Mouse (Mus musculus) neural tube, embryonic 13.5 days (tissue): Measurements from ENCODE around the gene Nxpe3. TPM values are rescaled to one million over a fixed set of nuclear protein-coding genes. Genes with fewer than 3 reads are reported as not detected.

ENCODE experiments used
- ATAC-seq: fragments of 200-750 bp; cut with Nextera tagmentation; 2 replicates; pipeline ENCODE4 v1.8.0; 2017; ENCODE audit warnings: low read depth, mild to moderate bottlenecking, moderate TSS enrichment, moderate library complexity
- H3K27ac ChIP-seq: fragments of 300-500 bp; sonication (generic); replicated peaks from 2 replicates; pipeline ENCODE4 v1.5.1; 2015; ENCODE audit warnings: moderate library complexity, mild to moderate bottlenecking, inconsistent platforms
- H3K27me3 ChIP-seq: fragments of 300-500 bp; sonication (generic); 2 replicates; pipeline ENCODE4 v1.6.1; 2015; ENCODE audit warnings: mild to moderate bottlenecking, inconsistent platforms
- H3K36me3 ChIP-seq: fragments of 300-500 bp; sonication (generic); 2 replicates; pipeline ENCODE4 v1.6.1; 2015; ENCODE audit warnings: mild to moderate bottlenecking, inconsistent platforms
- H3K4me1 ChIP-seq: fragments of 300-500 bp; sonication (generic); replicated peaks from 2 replicates; pipeline ENCODE4 v1.6.1; 2015; ENCODE audit warnings: inconsistent platforms
- H3K4me2 ChIP-seq: fragments of 300-500 bp; sonication (generic); 2 replicates; pipeline ENCODE4 v1.6.1; 2015; ENCODE audit warnings: inconsistent platforms, mild to moderate bottlenecking, moderate library complexity
- H3K4me3 ChIP-seq: fragments of 300-500 bp; sonication (generic); 2 replicates; pipeline ENCODE4 v1.5.1; 2015; ENCODE audit warnings: mild to moderate bottlenecking, inconsistent platforms
- H3K9ac ChIP-seq: fragments of 300-500 bp; sonication (generic); 2 replicates; pipeline ENCODE4 v1.6.1; 2015; ENCODE audit warnings: moderate library complexity, mild to moderate bottlenecking, inconsistent platforms
- H3K9me3 ChIP-seq: fragments of 300-500 bp; sonication (generic); 2 replicates; pipeline ENCODE4 v1.6.1; 2016; ENCODE audit warnings: inconsistent platforms
- WGBS: fragments of 180-500 bp; shearing (Covaris S2); methylation state at CpG from one replicate; pipeline ENCODE4 v1.1.7; 2015; 5-methylcytosine and 5-hydroxymethylcytosine counted together
- polyA plus RNA-seq: library from polyadenylated mRNA; unstranded; fragments of >200 nt; fragmentation: Nextera tagmentation; extraction: Ambion mirVana; gene quantifications from 2 replicates; pipeline ENCODE4 v1.2.1, GENCODE M21; 2015

The Nxpe3 gene
- polyA plus RNA-seq, 1 experiment from 2014 or later: 1.0 TPM

- H3K36me3 ChIP-seq: peaks cover 71% of the 10 kb centered on the region
- 95% methylated on average over 6 of the region's 6 CpGs for WGBS
Observed at GRCm38 (mm10) chr16:55814686-55815085, 80.4 kb downstream of the Nxpe3 start.

GRCm38 (mm10) chr16:55813916-55814315 is 81.2 kb downstream of the Nxpe3 start:
- Histone ChIP-seq H3K27me3 (no peaks in the 10 kb centered on the region), H3K9ac (no peak overlapping the region), H3K4me3 (no peak overlapping the region), H3K36me3 (peaks cover 71% of the 10 kb centered on the region), H3K4me1 (peaks cover 4% of the 10 kb centered on the region), H3K4me2 (no peak overlapping the region), H3K9me3 (no peaks in the 10 kb centered on the region), H3K27ac (no peak overlapping the region)
- ATAC-seq: no peak
- 84% methylated on average over 15 of the region's 15 CpGs for WGBS

More at GRCm38 (mm10) chr16:55814686-55815085, 80.4 kb downstream of the Nxpe3 start:
- H3K4me3 ChIP-seq: no peak overlapping the region
- H3K9me3 ChIP-seq: no peaks in the 10 kb centered on the region
- no peaks in the 10 kb centered on the region for H3K27me3 ChIP-seq
- ATAC-seq: no peak
- peaks cover 12% of the 10 kb centered on the region for H3K4me1 ChIP-seq
- no peak overlapping the region for H3K27ac ChIP-seq
- no peak overlapping the region for H3K4me2 ChIP-seq
- H3K9ac ChIP-seq: no peak overlapping the region

- H3K27me3 ChIP-seq: no peaks in the 10 kb centered on the region
- H3K36me3 ChIP-seq: peaks cover 60% of the 10 kb centered on the region
- no peak overlapping the region for H3K4me2 ChIP-seq
- H3K9me3 ChIP-seq: no peaks in the 10 kb centered on the region
- H3K4me1 ChIP-seq: no peaks in the 10 kb centered on the region
- no peak overlapping the region for H3K27ac ChIP-seq
- no peak for ATAC-seq
- 88% methylated on average over 6 of the region's 6 CpGs for WGBS
- H3K9ac ChIP-seq: no peak overlapping the region
- H3K4me3 ChIP-seq: no peak overlapping the region
Observed at GRCm38 (mm10) chr16:55811792-55812191, 83.3 kb downstream of the Nxpe3 start.

GRCm38 (mm10) chr16:55809779-55810514 is 85.1 kb downstream of the Nxpe3 start:
- no peak overlapping the region for H3K4me2 ChIP-seq
- no peaks in the 10 kb centered on the region for H3K27me3 ChIP-seq
- no peaks in the 10 kb centered on the region for H3K9me3 ChIP-seq
- no peak overlapping the region for H3K27ac ChIP-seq
- H3K4me3 ChIP-seq: no peak overlapping the region
- H3K9ac ChIP-seq: no peak overlapping the region
- no peaks in the 10 kb centered on the region for H3K4me1 ChIP-seq
- H3K36me3 ChIP-seq: peaks cover 43% of the 10 kb centered on the region
- no peak for ATAC-seq
- WGBS: 96% methylated on average over 9 of the region's 9 CpGs

GRCm38 (mm10) chr16:55809345-55809744 is 85.7 kb downstream of the Nxpe3 start:
- Histone ChIP-seq H3K36me3 (peaks cover 37% of the 10 kb centered on the region), H3K27ac (no peak overlapping the region), H3K4me2 (no peak overlapping the region), H3K9ac (no peak overlapping the region), H3K4me1 (no peaks in the 10 kb centered on the region), H3K27me3 (no peaks in the 10 kb centered on the region), H3K9me3 (no peaks in the 10 kb centered on the region), H3K4me3 (no peak overlapping the region)
- WGBS: 95% methylated on average over 6 of the region's 6 CpGs
- no peak for ATAC-seq

GRCm38 (mm10) chr16:55807505-55807932 is 87.6 kb downstream of the Nxpe3 start:
- ATAC-seq: no peak
- Histone ChIP-seq H3K4me1 (no peaks in the 10 kb centered on the region), H3K36me3 (peaks cover 21% of the 10 kb centered on the region), H3K27ac (no peak overlapping the region), H3K9me3 (no peaks in the 10 kb centered on the region), H3K27me3 (no peaks in the 10 kb centered on the region), H3K9ac (no peak overlapping the region), H3K4me2 (no peak overlapping the region), H3K4me3 (no peak overlapping the region)
- WGBS: 85% methylated on average over 6 of the region's 6 CpGs

- Histone ChIP-seq H3K4me2 (no peak overlapping the region), H3K36me3 (0 out of 2 replicates have a peak, but pooled peaks cover under 1% of the 10 kb centered on the region), H3K4me1 (no peaks in the 10 kb centered on the region), H3K27ac (no peak overlapping the region), H3K27me3 (no peaks in the 10 kb centered on the region), H3K9ac (no peak overlapping the region), H3K9me3 (no peaks in the 10 kb centered on the region), H3K4me3 (no peak overlapping the region)
- 96% methylated on average over 1 of the region's 1 CpGs for WGBS
- no peak for ATAC-seq
Observed at GRCm38 (mm10) chr16:55804799-55805198, 90.3 kb downstream of the Nxpe3 start.

- Histone ChIP-seq H3K36me3 (no peaks in the 10 kb centered on the region), H3K4me3 (no peak overlapping the region), H3K9ac (no peak overlapping the region), H3K27me3 (no peaks in the 10 kb centered on the region), H3K4me1 (no peaks in the 10 kb centered on the region), H3K4me2 (no peak overlapping the region), H3K9me3 (no peaks in the 10 kb centered on the region), H3K27ac (no peak overlapping the region)
- WGBS: 94% methylated on average over 1 of the region's 1 CpGs
- no peak for ATAC-seq
Observed at GRCm38 (mm10) chr16:55801629-55802028, 93.5 kb downstream of the Nxpe3 start.

- no peak overlapping the region for H3K27ac ChIP-seq
- H3K9ac ChIP-seq: no peak overlapping the region
- no peak overlapping the region for H3K4me3 ChIP-seq
- no peaks in the 10 kb centered on the region for H3K36me3 ChIP-seq
- no peak overlapping the region for H3K4me2 ChIP-seq
- no peak for ATAC-seq
- H3K27me3 ChIP-seq: no peaks in the 10 kb centered on the region
- 87% methylated on average over 7 of the region's 7 CpGs for WGBS
- H3K4me1 ChIP-seq: no peaks in the 10 kb centered on the region
- H3K9me3 ChIP-seq: no peaks in the 10 kb centered on the region
Observed at GRCm38 (mm10) chr16:55798845-55799244, 96.2 kb downstream of the Nxpe3 start.

GRCm38 (mm10) chr16:55790326-55790725 is 104.8 kb downstream of the Nxpe3 start:
- ATAC-seq: no peak
- H3K4me3 ChIP-seq: no peak overlapping the region
- no peaks in the 10 kb centered on the region for H3K27me3 ChIP-seq
- no peaks in the 10 kb centered on the region for H3K9me3 ChIP-seq
- no peak overlapping the region for H3K27ac ChIP-seq
- H3K36me3 ChIP-seq: no peaks in the 10 kb centered on the region
- no peak overlapping the region for H3K4me2 ChIP-seq
- H3K4me1 ChIP-seq: no peaks in the 10 kb centered on the region
- 91% methylated on average over 7 of the region's 7 CpGs for WGBS
- H3K9ac ChIP-seq: no peak overlapping the region

Other genes with a start within 250 kb of the Nxpe3 start
- gene Nfkbiz, start 56.4 kb downstream of the Nxpe3 start, polyA plus RNA-seq: 1.7 and 2.2 TPM in 2 replicates
- gene Cep97, start 39.6 kb upstream of the Nxpe3 start, polyA plus RNA-seq: 13.1 and 16.6 TPM in 2 replicates
- gene Rpl24, start 71.0 kb upstream of the Nxpe3 start, polyA plus RNA-seq: 545 and 610 TPM in 2 replicates
- gene Zbtb11, start 78.6 kb upstream of the Nxpe3 start, polyA plus RNA-seq: 19.3 and 23.2 TPM in 2 replicates
- 240 and 254 TPM in 2 replicates for gene Pcnp, start 134.5 kb upstream of the Nxpe3 start, polyA plus RNA-seq
- gene Trmt10c, start 142.5 kb upstream of the Nxpe3 start, polyA plus RNA-seq: 23.1 and 23.4 TPM in 2 replicates
- 53.1 and 57.3 TPM in 2 replicates for gene Senp7, start 153.1 kb upstream of the Nxpe3 start, polyA plus RNA-seq